Mouse (Mus musculus) embryonic facial prominence, embryonic 13.5 days (tissue): ENCODE measurements at regions not wholly inside any gene's neighbourhood (a gene's known extent, or its start where the extent isn't known, plus 50 kb on each side); places are given as distances from the start of the nearest gene placed in this dataset.
"Not testable (repeated sequence)": the region's sequence is repeated elsewhere in the genome, so short reads cannot be mapped to it uniquely, and the experiment has no call there.

ENCODE experiments used
- ATAC-seq: fragments of 200-750 bp; cut with Nextera tagmentation; 2 replicates; pipeline ENCODE4 v1.8.0; 2017; ENCODE audit warnings: low read depth; ENCODE audit not compliant: insufficient number of reproducible peaks, insufficient read depth, low FRiP score, low TSS enrichment
- H3K27ac ChIP-seq: fragments of 300-500 bp; sonication (generic); 2 replicates; pipeline ENCODE4 v1.5.1; 2015; ENCODE audit warnings: moderate library complexity, mild to moderate bottlenecking, inconsistent platforms
- H3K27me3 ChIP-seq: fragments of 300-500 bp; sonication (generic); 2 replicates; pipeline ENCODE4 v1.6.1; 2015; ENCODE audit warnings: mild to moderate bottlenecking, inconsistent platforms
- H3K36me3 ChIP-seq: fragments of 300-500 bp; sonication (generic); 2 replicates; pipeline ENCODE4 v1.6.1; 2015; ENCODE audit warnings: mild to moderate bottlenecking, inconsistent platforms
- H3K4me1 ChIP-seq: fragments of 300-500 bp; sonication (generic); 2 replicates; pipeline ENCODE4 v1.6.1; 2015; ENCODE audit warnings: inconsistent platforms
- H3K4me2 ChIP-seq: fragments of 300-500 bp; sonication (generic); 2 replicates; pipeline ENCODE4 v1.6.1; 2015; ENCODE audit warnings: moderate library complexity, mild to moderate bottlenecking, inconsistent platforms
- H3K4me3 ChIP-seq: fragments of 300-500 bp; sonication (generic); 2 replicates; pipeline ENCODE4 v1.5.1; 2015; ENCODE audit warnings: mild to moderate bottlenecking, inconsistent platforms
- H3K9ac ChIP-seq: fragments of 300-500 bp; sonication (generic); 2 replicates; pipeline ENCODE4 v1.6.1; 2015; ENCODE audit warnings: mild to moderate bottlenecking, inconsistent platforms
- H3K9me3 ChIP-seq: fragments of 300-500 bp; sonication (generic); 2 replicates; pipeline ENCODE4 v1.6.1; 2016; ENCODE audit warnings: inconsistent platforms
- WGBS: fragments of 180-500 bp; shearing (Covaris S2); methylation state at CpG from one replicate; pipeline ENCODE4 v1.1.7; 2015; ENCODE audit warnings: mixed read lengths; 5-methylcytosine and 5-hydroxymethylcytosine counted together

DNA sequence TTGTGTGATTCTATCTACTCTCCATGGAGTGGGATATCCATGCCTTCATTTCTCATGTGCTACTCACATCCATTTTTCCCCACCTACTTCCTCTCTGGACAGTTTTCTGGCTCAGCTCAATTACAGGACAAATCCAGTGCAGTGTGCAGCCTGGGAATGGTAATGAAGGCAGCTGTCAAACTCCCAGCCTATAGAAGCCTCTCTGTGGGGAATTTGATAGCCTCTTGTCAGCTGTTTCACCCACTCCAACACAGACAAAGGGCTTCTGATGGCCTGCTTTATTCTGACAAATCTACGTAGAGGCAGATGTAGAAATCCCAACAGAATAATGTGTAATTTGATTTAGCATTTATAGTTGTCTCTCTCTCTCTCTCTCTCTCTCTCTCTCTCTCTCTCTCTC, 650.6 kb downstream of the Hdgfl1 start:
- 21% methylated on average over 1 of the region's 1 CpGs for WGBS
- no peaks in the 10 kb centered on the region for H3K36me3 ChIP-seq
- H3K27ac ChIP-seq = no peak overlapping the region
- H3K4me3 ChIP-seq = no peak overlapping the region
- no peak for ATAC-seq
- no peak overlapping the region for H3K9ac ChIP-seq
- H3K27me3 ChIP-seq = no peaks in the 10 kb centered on the region
- no peak overlapping the region for H3K4me2 ChIP-seq
- no peaks in the 10 kb centered on the region for H3K9me3 ChIP-seq
- no peaks in the 10 kb centered on the region for H3K4me1 ChIP-seq

DNA sequence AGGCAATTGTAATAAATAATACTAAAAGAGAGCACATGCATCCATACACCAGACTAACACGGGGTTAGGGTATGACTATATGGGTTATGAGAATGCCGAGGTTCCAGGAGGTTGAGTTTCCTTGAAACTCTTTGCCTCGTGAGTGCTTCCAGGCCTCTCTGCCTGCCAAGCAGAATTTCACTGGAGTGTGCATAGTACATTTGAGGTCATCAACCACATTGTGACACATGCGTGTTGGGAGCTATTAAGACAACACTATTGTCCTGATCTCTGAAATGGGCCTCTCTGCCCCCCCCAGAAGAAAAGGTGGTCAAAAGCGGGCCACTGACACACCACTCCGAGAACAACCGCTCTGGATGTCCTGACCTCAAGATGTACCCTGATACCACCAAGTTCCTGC, 655.8 kb downstream of the Hdgfl1 start:
- H3K4me2 ChIP-seq = no peak overlapping the region
- H3K4me1 ChIP-seq = no peaks in the 10 kb centered on the region
- H3K9me3 ChIP-seq = no peaks in the 10 kb centered on the region
- no peak overlapping the region for H3K4me3 ChIP-seq
- no peak overlapping the region for H3K9ac ChIP-seq
- no peak for ATAC-seq
- no peak overlapping the region for H3K27ac ChIP-seq
- WGBS = 89% methylated on average over 7 of the region's 7 CpGs
- no peaks in the 10 kb centered on the region for H3K36me3 ChIP-seq
- H3K27me3 ChIP-seq = no peaks in the 10 kb centered on the region

GRCm38 (mm10) chr13:26113723-26114122, 656.2 kb downstream of the Hdgfl1 start:
- H3K4me2 ChIP-seq, H3K9ac ChIP-seq, H3K27ac ChIP-seq, H3K4me1 ChIP-seq, H3K27me3 ChIP-seq, H3K4me3 ChIP-seq, H3K36me3 ChIP-seq, H3K9me3 ChIP-seq, ATAC-seq: not testable (repeated sequence)
- WGBS = 69% methylated on average over 1 of the region's 1 CpGs

- Histone ChIP-seq H3K9ac (no peak overlapping the region), H3K4me1 (no peaks in the 10 kb centered on the region), H3K36me3 (no peaks in the 10 kb centered on the region), H3K27ac (no peak overlapping the region), H3K27me3 (no peaks in the 10 kb centered on the region), H3K4me3 (no peak overlapping the region), H3K9me3 (no peaks in the 10 kb centered on the region), H3K4me2 (no peak overlapping the region)
- ATAC-seq = no peak
Measured at GRCm38 (mm10) chr13:26112579-26112978, 657.4 kb downstream of the Hdgfl1 start.

- Histone ChIP-seq H3K4me3 (no peak overlapping the region), H3K27me3 (no peaks in the 10 kb centered on the region), H3K36me3 (no peaks in the 10 kb centered on the region), H3K4me1 (no peaks in the 10 kb centered on the region), H3K27ac (no peak overlapping the region), H3K9me3 (no peaks in the 10 kb centered on the region), H3K4me2 (no peak overlapping the region), H3K9ac (no peak overlapping the region)
- 84% methylated on average over 2 of the region's 2 CpGs for WGBS
- ATAC-seq = no peak
Measured at GRCm38 (mm10) chr13:26109013-26109412, 661.0 kb downstream of the Hdgfl1 start.

DNA sequence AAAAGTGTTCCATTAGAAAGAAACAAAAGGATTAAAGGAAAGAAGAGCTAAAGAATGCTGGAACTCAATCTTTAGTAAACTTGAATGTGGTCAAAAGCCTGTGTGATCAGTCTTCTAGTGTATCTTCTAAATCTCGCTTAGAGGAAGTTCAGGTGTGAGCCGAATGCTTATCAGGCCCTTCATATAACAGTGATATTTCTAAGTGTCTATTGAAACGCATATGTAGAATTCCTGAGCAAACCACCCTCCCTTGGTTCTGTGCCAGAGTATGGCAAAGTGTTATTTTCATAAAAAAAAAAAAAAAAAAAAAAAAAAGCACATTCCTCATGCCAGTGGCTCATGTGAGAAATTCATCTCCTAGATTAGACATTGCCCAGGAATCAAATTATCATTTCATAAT, 681.2 kb downstream of the Hdgfl1 start:
- Histone ChIP-seq H3K4me2 (no peak overlapping the region), H3K27me3 (no peaks in the 10 kb centered on the region), H3K9ac (no peak overlapping the region), H3K4me3 (no peak overlapping the region), H3K9me3 (no peaks in the 10 kb centered on the region), H3K36me3 (no peaks in the 10 kb centered on the region), H3K27ac (no peak overlapping the region), H3K4me1 (no peaks in the 10 kb centered on the region)
- WGBS = 77% methylated on average over 3 of the region's 3 CpGs
- ATAC-seq = no peak

- WGBS = 22% methylated on average over 2 of the region's 2 CpGs
Measured at GRCm38 (mm10) chr13:26080814-26081213, 689.2 kb downstream of the Hdgfl1 start.

DNA sequence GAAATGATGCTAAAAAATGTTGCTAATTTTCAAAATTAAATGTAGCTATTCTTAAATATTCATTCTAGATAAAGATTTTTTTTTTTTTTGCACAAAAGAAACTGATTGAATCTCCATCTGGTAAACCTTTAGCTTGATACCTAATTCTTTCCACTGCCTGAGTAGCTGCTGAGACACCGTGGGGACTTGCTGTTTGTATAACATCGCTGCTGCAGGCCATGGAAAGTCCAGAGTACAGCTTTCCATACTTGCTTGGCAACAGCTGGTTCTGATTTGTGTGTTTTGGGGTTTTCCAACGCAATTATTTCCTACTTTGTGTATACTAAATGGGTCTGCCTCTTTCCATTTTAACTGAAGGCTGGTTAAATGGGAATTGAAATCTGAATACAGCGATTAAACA, 689.7 kb downstream of the Hdgfl1 start:
- no peak overlapping the region for H3K4me3 ChIP-seq
- 22% methylated on average over 4 of the region's 4 CpGs for WGBS
- H3K27me3 ChIP-seq = no peaks in the 10 kb centered on the region
- H3K9ac ChIP-seq = no peak overlapping the region
- peaks cover 14% of the 10 kb centered on the region for H3K4me1 ChIP-seq
- peak overlapping the region; percentile 87; the same call in 1 of the 2 replicates for H3K27ac ChIP-seq
- ATAC-seq = peak; percentile 75
- no peaks in the 10 kb centered on the region for H3K36me3 ChIP-seq
- no peaks in the 10 kb centered on the region for H3K9me3 ChIP-seq
- H3K4me2 ChIP-seq = no peak overlapping the region

More at GRCm38 (mm10) chr13:26080814-26081213, 689.2 kb downstream of the Hdgfl1 start:
- Histone ChIP-seq H3K4me3 (no peak overlapping the region), H3K27me3 (no peaks in the 10 kb centered on the region), H3K9me3 (no peaks in the 10 kb centered on the region), H3K4me2 (no peak overlapping the region), H3K4me1 (peaks cover 14% of the 10 kb centered on the region), H3K9ac (no peak overlapping the region), H3K27ac (peak overlapping the region; percentile 87), H3K36me3 (no peaks in the 10 kb centered on the region)
- ATAC-seq = no peak

DNA sequence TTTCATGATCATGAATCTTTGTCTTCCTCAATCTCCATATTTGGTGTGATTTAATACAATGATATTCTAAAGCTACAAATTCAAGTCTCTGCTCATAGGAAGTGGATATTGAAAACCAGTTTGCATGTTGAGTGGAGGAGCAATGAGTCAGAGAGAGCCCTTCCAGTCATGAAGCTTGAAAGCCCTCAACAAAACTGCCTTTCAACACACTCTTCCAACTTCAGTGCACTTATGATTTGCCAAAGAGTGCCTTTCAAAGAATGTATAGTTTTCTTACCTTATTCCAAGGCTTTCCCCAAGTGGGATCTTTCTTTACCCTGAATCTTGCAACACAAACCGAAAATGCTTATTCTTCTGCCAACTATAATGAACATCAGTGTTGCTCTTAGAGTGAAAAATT, 690.6 kb downstream of the Hdgfl1 start:
- Histone ChIP-seq H3K4me1 (peaks cover 14% of the 10 kb centered on the region), H3K27ac (peak overlapping the region; percentile 87; the same call in 1 of the 2 replicates), H3K27me3 (no peaks in the 10 kb centered on the region), H3K4me2 (no peak overlapping the region), H3K4me3 (no peak overlapping the region), H3K9ac (no peak overlapping the region), H3K36me3 (no peaks in the 10 kb centered on the region), H3K9me3 (no peaks in the 10 kb centered on the region)
- WGBS = 66% methylated on average over 1 of the region's 1 CpGs
- no peak for ATAC-seq

GRCm38 (mm10) chr13:26061322-26061721, 708.6 kb downstream of the Hdgfl1 start:
- Histone ChIP-seq H3K4me2 (no peak overlapping the region), H3K9ac (no peak overlapping the region), H3K4me1 (no peaks in the 10 kb centered on the region), H3K27ac (no peak overlapping the region), H3K9me3 (no peaks in the 10 kb centered on the region), H3K27me3 (no peaks in the 10 kb centered on the region), H3K36me3 (no peaks in the 10 kb centered on the region), H3K4me3 (no peak overlapping the region)
- 29% methylated on average over 2 of the region's 2 CpGs for WGBS
- no peak for ATAC-seq

- Histone ChIP-seq H3K27me3 (no peaks in the 10 kb centered on the region), H3K4me3 (no peak overlapping the region), H3K4me1 (no peaks in the 10 kb centered on the region), H3K27ac (no peak overlapping the region), H3K9ac (no peak overlapping the region), H3K36me3 (no peaks in the 10 kb centered on the region), H3K9me3 (no peaks in the 10 kb centered on the region), H3K4me2 (no peak overlapping the region)
- no peak for ATAC-seq
Measured at GRCm38 (mm10) chr13:26037699-26038098, 732.3 kb downstream of the Hdgfl1 start.

DNA sequence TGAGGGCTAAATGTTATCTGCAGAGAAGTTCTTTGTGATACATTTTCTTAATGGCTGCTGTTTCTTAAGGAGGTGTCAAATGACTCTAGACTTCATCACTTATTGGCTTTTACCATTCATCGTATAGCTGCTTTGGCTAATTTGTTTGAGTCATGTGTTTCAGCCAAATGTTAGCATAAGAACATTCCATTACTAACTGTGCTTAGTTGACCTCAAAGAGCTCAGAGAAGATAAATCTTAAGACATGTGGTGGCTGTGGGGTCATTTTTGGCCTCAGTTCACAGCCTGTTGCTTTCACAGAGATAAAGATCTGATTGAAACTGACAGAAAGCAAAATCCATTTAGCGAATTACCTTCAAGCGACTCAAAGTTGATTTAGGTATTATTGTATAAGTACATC, 743.6 kb downstream of the Hdgfl1 start:
- Histone ChIP-seq H3K4me1 (no peaks in the 10 kb centered on the region), H3K4me2 (no peak overlapping the region), H3K9ac (no peak overlapping the region), H3K27ac (no peak overlapping the region), H3K27me3 (no peaks in the 10 kb centered on the region), H3K36me3 (no peaks in the 10 kb centered on the region), H3K9me3 (no peaks in the 10 kb centered on the region), H3K4me3 (no peak overlapping the region)
- ATAC-seq = no peak
- WGBS = 62% methylated on average over 3 of the region's 3 CpGs

- H3K9ac ChIP-seq = no peak overlapping the region
- H3K36me3 ChIP-seq = no peaks in the 10 kb centered on the region
- H3K27ac ChIP-seq = 0 out of 2 replicates have a peak overlapping the region, but pooled peaks have one; percentile 7
- H3K4me2 ChIP-seq = no peak overlapping the region
- no peak for ATAC-seq
- no peak overlapping the region for H3K4me3 ChIP-seq
- no peaks in the 10 kb centered on the region for H3K27me3 ChIP-seq
- H3K9me3 ChIP-seq = no peaks in the 10 kb centered on the region
- no peaks in the 10 kb centered on the region for H3K4me1 ChIP-seq
Measured at GRCm38 (mm10) chr13:26024696-26025095, 745.3 kb downstream of the Hdgfl1 start.
